Mouse (Mus musculus) megakaryocyte progenitor cell, adult 5-6 weeks (primary cell): Measurements from ENCODE around the gene Elk3. TPM values are rescaled to one million over a fixed set of nuclear protein-coding genes. Genes with fewer than 3 reads are reported as not detected.

ENCODE experiments used
- ATAC-seq: replicated peaks from 2 replicates; pipeline ENCODE4 v1.8.0; 2016; ENCODE audit warnings: mild to moderate bottlenecking, moderate TSS enrichment, inconsistent platforms; ENCODE audit not compliant: poor library complexity
- total RNA-seq, 2 experiments: library from RNA; stranded (forward) in 1 of 2; stranded (reverse) in 1 of 2; fragments of 157-497, 149-512 nt in 1 of 2; fragments of 200-1000 nt in 1 of 2; gene quantifications; 2 replicates each; pipeline versions ENCODE4 v1.2.3 to v1.2.4; 2015 to 2017

The Elk3 gene
- total RNA-seq, 2 experiments from 2014 or later, result 15.9 to 28.4 TPM

GRCm38 (mm10) chr10:93297774-93298173 is 13.2 kb downstream of the Elk3 start:
- peak; percentile 40 for ATAC-seq

GRCm38 (mm10) chr10:93294547-93295219 is 16.3 kb downstream of the Elk3 start:
- peak; percentile 73 for ATAC-seq

- ATAC-seq, result no peak
These were observed 17.3 kb downstream of the Elk3 start for GRCm38 (mm10) chr10:93293621-93294020.

- peak; percentile 75 for ATAC-seq
These were observed 19.1 kb downstream of the Elk3 start for GRCm38 (mm10) chr10:93291843-93292242.

- ATAC-seq, result peak; percentile 15; the same call in 1 of the 2 replicates
These were observed 19.6 kb downstream of the Elk3 start for GRCm38 (mm10) chr10:93291352-93291751.

GRCm38 (mm10) chr10:93289404-93289803 is 21.5 kb downstream of the Elk3 start:
- no peak for ATAC-seq

- ATAC-seq, result peak; percentile 43
These were observed 22.6 kb downstream of the Elk3 start for GRCm38 (mm10) chr10:93288336-93288735.

GRCm38 (mm10) chr10:93287551-93288145 is 23.3 kb downstream of the Elk3 start:
- peak; percentile 24; the same call in 1 of the 2 replicates for ATAC-seq

- peak; percentile 21 for ATAC-seq
These were observed 25.4 kb downstream of the Elk3 start for GRCm38 (mm10) chr10:93285489-93285888.

GRCm38 (mm10) chr10:93283258-93283657 is 27.7 kb downstream of the Elk3 start:
- no peak for ATAC-seq

- no peak for ATAC-seq
These were observed 28.4 kb downstream of the Elk3 start for GRCm38 (mm10) chr10:93282526-93282964.

GRCm38 (mm10) chr10:93281092-93281491 is 29.8 kb downstream of the Elk3 start:
- no peak for ATAC-seq

- ATAC-seq, result no peak
These were observed 30.3 kb downstream of the Elk3 start for GRCm38 (mm10) chr10:93280586-93280985.

- ATAC-seq, result no peak
These were observed 31.9 kb downstream of the Elk3 start for GRCm38 (mm10) chr10:93279062-93279461.

- no peak for ATAC-seq
These were observed 32.6 kb downstream of the Elk3 start for GRCm38 (mm10) chr10:93278361-93278760.

GRCm38 (mm10) chr10:93276857-93277256 is 34.1 kb downstream of the Elk3 start:
- no peak for ATAC-seq

- peak; percentile 59 for ATAC-seq
These were observed 34.6 kb downstream of the Elk3 start for GRCm38 (mm10) chr10:93276349-93276763.

GRCm38 (mm10) chr10:93275212-93276136 is 35.5 kb downstream of the Elk3 start:
- no peak for ATAC-seq

- ATAC-seq, result peak; percentile 34
These were observed 36.6 kb downstream of the Elk3 start for GRCm38 (mm10) chr10:93274277-93274696.

- 0 out of 2 replicates have a peak, but pooled peaks have one; percentile 27 for ATAC-seq
These were observed 37.7 kb downstream of the Elk3 start for GRCm38 (mm10) chr10:93272986-93273982.
